Comparison of ENCODE assay signal across 23 mouse cellular contexts in genomic region chr8:75053342-75053741, GRCm38 (mm10). TPM values are rescaled to one million over a fixed set of nuclear protein-coding genes. Genes with fewer than 3 reads are reported as not detected.
A peak's percentile ranks its signal among the peaks of the same experiment; 100 is the strongest.
DNase-seq lines count a peak whose midpoint lies in the region; ATAC-seq lines count a peak whose summit lies in the region.
"Had no signal": no experiment of that assay in that cellular context is flagged by ENCODE, and none has a peak within 500 bp of the region (broad histone marks: within the 10 kb centered on the region; RNA-seq: fewer than 3 reads in every experiment).

No protein-coding gene starts in this region.

- peak; percentile 62 for ATAC-seq in granulocyte monocyte progenitor cell, adult 5-6 weeks (replicated peaks; ENCODE audit: poor library complexity, severe bottlenecking)
- ATAC-seq in megakaryocyte progenitor cell, adult 5-6 weeks (replicated peaks; ENCODE audit: poor library complexity): peak; percentile 48
- no peak for ATAC-seq in frontal cortex, adult (ENCODE audit: low TSS enrichment)
- ATAC-seq in erythroid progenitor cell, adult 5-6 weeks (replicated peaks; ENCODE audit: low FRiP score, poor library complexity, severe bottlenecking): no peak
- ATAC-seq: CD4-positive, CD25-positive, alpha-beta regulatory T cell, adult 4 months; forebrain, embryonic 13.5 days; forebrain, embryonic 15.5 days; forebrain, postnatal 0 days; Patski had no signal

- DNase-seq in 3134 (ENCODE audit: extremely low read depth, insufficient read length, low spot score) (peak; percentile 41), 3T3-L1 (ENCODE audit: low read depth, low spot score) (peak; percentile 57)
- DNase-seq in right cerebral cortex, adult 2 months (ENCODE audit: low spot score in 2 of 2): no peak
- DNase-seq in urinary bladder, postnatal 36 days (ENCODE audit: low spot score in 2 of 2): no peak
- DNase-seq: adrenal gland, adult 2 months; adrenal gland, postnatal 10 days; adrenal gland, postnatal 25 days; cerebellum, adult 11 months; cerebellum, adult 18-20 months; cerebellum, adult 8-10 months; cerebellum, adult 9-11 months; cerebellum, postnatal 14 days; cerebellum, postnatal 36 days; embryo, embryonic 11 days; forebrain, postnatal 0 days had no signal

RNA-seq across cellular contexts. Expression of gene Tom1, which starts 19.8 kb away (rescaled TPM):
- 30.1 and 40.2 TPM in 2 replicates for total RNA-seq in granulocyte monocyte progenitor cell, adult 5-6 weeks (2014; fragmentation: Nextera tagmentation)
- 20.2 and 48.9 TPM in 2 replicates for total RNA-seq in granulocyte monocyte progenitor cell, adult 5-6 weeks (2017)
- total RNA-seq in megakaryocyte progenitor cell, adult 5-6 weeks (2015): 29.6 and 48.4 TPM in 2 replicates
- 26.4 and 34.4 TPM in 2 replicates for total RNA-seq in megakaryocyte progenitor cell, adult 5-6 weeks (2017)
- 17.3 and 18.0 TPM in 2 replicates for total RNA-seq in erythroid progenitor cell, adult 5-6 weeks (2015; ENCODE audit: low replicate concordance)
- 4.4 and 9.5 TPM in 2 replicates for total RNA-seq in erythroid progenitor cell, adult 5-6 weeks (2017; ENCODE audit: low replicate concordance)

RNA-seq across cellular contexts. Expression of gene Hmox1, which starts 40.1 kb away (rescaled TPM):
- 2.5 and 7.4 TPM in 2 replicates for total RNA-seq in granulocyte monocyte progenitor cell, adult 5-6 weeks (2014; fragmentation: Nextera tagmentation)
- total RNA-seq in granulocyte monocyte progenitor cell, adult 5-6 weeks (2017): 1.4 and 2.2 TPM in 2 replicates
- 0.94 and 2.5 TPM in 2 replicates for total RNA-seq in megakaryocyte progenitor cell, adult 5-6 weeks (2015)
- 2.5 and 3.9 TPM in 2 replicates for total RNA-seq in megakaryocyte progenitor cell, adult 5-6 weeks (2017)
- 66.7 and 90.8 TPM in 2 replicates for total RNA-seq in erythroid progenitor cell, adult 5-6 weeks (2015; ENCODE audit: low replicate concordance)
- total RNA-seq in erythroid progenitor cell, adult 5-6 weeks (2017; ENCODE audit: low replicate concordance): 68.0 and 100 TPM in 2 replicates

RNA-seq across cellular contexts. Expression of gene Mcm5, which starts 56.0 kb away (rescaled TPM):
- 200 and 228 TPM in 2 replicates for total RNA-seq in granulocyte monocyte progenitor cell, adult 5-6 weeks (2014; fragmentation: Nextera tagmentation)
- 271 and 288 TPM in 2 replicates for total RNA-seq in granulocyte monocyte progenitor cell, adult 5-6 weeks (2017)
- 66.1 and 75.7 TPM in 2 replicates for total RNA-seq in megakaryocyte progenitor cell, adult 5-6 weeks (2015)
- total RNA-seq in megakaryocyte progenitor cell, adult 5-6 weeks (2017): 289 and 346 TPM in 2 replicates
- total RNA-seq in erythroid progenitor cell, adult 5-6 weeks (2015; ENCODE audit: low replicate concordance): 54.1 and 104 TPM in 2 replicates
- 166 and 198 TPM in 2 replicates for total RNA-seq in erythroid progenitor cell, adult 5-6 weeks (2017; ENCODE audit: low replicate concordance)

Comparison
In these comparisons a context has a peak if more than half of its experiments do, and no peak if none do; other contexts are left out.
1. DNase-seq: peak in 3134 (single experiment) and 3T3-L1 (single experiment); none in right cerebral cortex, adult 2 months (0 of 2) and urinary bladder, postnatal 36 days (0 of 2).
2. ATAC-seq: peak in granulocyte monocyte progenitor cell, adult 5-6 weeks (single experiment) and megakaryocyte progenitor cell, adult 5-6 weeks (single experiment); none in frontal cortex, adult (single experiment) and erythroid progenitor cell, adult 5-6 weeks (single experiment).
3. RNA of gene Hmox1, which starts 40.1 kb away (total RNA-seq): 66.7 to 100 TPM in erythroid progenitor cell, adult 5-6 weeks; 0.94 to 3.9 TPM in megakaryocyte progenitor cell, adult 5-6 weeks and 1.4 to 7.4 TPM in granulocyte monocyte progenitor cell, adult 5-6 weeks; every median in the first group is over 4 times any median in the second.